Comparison of ENCODE assay signal across 28 mouse cellular contexts in genomic region chr10:40666943-40667342, GRCm38 (mm10). TPM values are rescaled to one million over a fixed set of nuclear protein-coding genes. Genes with fewer than 3 reads are reported as not detected.
"Had no signal": no experiment of that assay in that cellular context is flagged by ENCODE, and none has a peak within 500 bp of the region (broad histone marks: within the 10 kb centered on the region; RNA-seq: fewer than 3 reads in every experiment).

No protein-coding gene starts in this region.

- DNase-seq: gastrocnemius, adult 2 months; gastrocnemius, postnatal 10 days; gastrocnemius, postnatal 25 days; heart, postnatal 10 days; heart, postnatal 4 days; kidney, adult 11 months; kidney, adult 2 months; kidney, adult 9 months; kidney, postnatal 14 days; kidney, postnatal 36 days; layer of hippocampus, adult 9-11 months; layer of hippocampus, postnatal 36 days; left cerebral cortex, postnatal 4 days had no signal

- H3K27me3 ChIP-seq: heart, embryonic 12.5 days; hindbrain, embryonic 12.5 days; kidney, embryonic 15.5 days; limb, embryonic 13.5 days; limb, embryonic 15.5 days had no signal

- H3K4me2 ChIP-seq: heart, embryonic 12.5 days; hindbrain, embryonic 12.5 days; hindbrain, embryonic 14.5 days; kidney, embryonic 15.5 days; limb, embryonic 13.5 days; limb, embryonic 15.5 days; liver, embryonic 12.5 days had no signal

- H3K27ac ChIP-seq: gastrocnemius, adult 2 months; heart, embryonic 10.5 days; hindbrain, embryonic 10.5 days; hindbrain, embryonic 12.5 days; hindbrain, embryonic 14.5 days; kidney, embryonic 15.5 days; kidney, postnatal 0 days; limb, embryonic 13.5 days; limb, embryonic 15.5 days; liver, embryonic 12.5 days; liver, embryonic 14.5 days had no signal

- ATAC-seq: hindbrain, embryonic 16.5 days; intestine, embryonic 16.5 days; liver, embryonic 12.5 days had no signal

- H3K9me3 ChIP-seq: heart, embryonic 10.5 days; hindbrain, embryonic 10.5 days; hindbrain, embryonic 12.5 days; kidney, embryonic 15.5 days; limb, embryonic 13.5 days; limb, embryonic 15.5 days; liver, embryonic 12.5 days had no signal

- H3K4me1 ChIP-seq: heart, embryonic 10.5 days; heart, embryonic 12.5 days; hindbrain, embryonic 10.5 days; hindbrain, embryonic 12.5 days; kidney, embryonic 15.5 days; limb, embryonic 13.5 days; limb, embryonic 15.5 days; liver, embryonic 12.5 days had no signal

- H3K4me3 ChIP-seq: gastrocnemius, adult 2 months; heart, embryonic 10.5 days; heart, embryonic 12.5 days; hindbrain, embryonic 10.5 days; hindbrain, embryonic 12.5 days; kidney, embryonic 15.5 days; limb, embryonic 13.5 days; limb, embryonic 15.5 days; liver, embryonic 12.5 days had no signal

- H3K36me3 ChIP-seq: heart, embryonic 10.5 days; heart, embryonic 12.5 days; hindbrain, embryonic 10.5 days; hindbrain, embryonic 12.5 days; kidney, embryonic 15.5 days; limb, embryonic 13.5 days; limb, embryonic 15.5 days; liver, embryonic 12.5 days had no signal

- H3K9ac ChIP-seq: heart, embryonic 12.5 days; hindbrain, embryonic 12.5 days; hindbrain, embryonic 14.5 days; kidney, embryonic 15.5 days; limb, embryonic 13.5 days; limb, embryonic 15.5 days; liver, embryonic 12.5 days; liver, embryonic 14.5 days had no signal

RNA-seq across cellular contexts. Expression of gene Mettl24, which starts 16.1 kb away (rescaled TPM):
- total RNA-seq: liver, adult 2 months had no signal

RNA-seq across cellular contexts. Expression of gene Ddo, which starts 37.1 kb away (rescaled TPM):
- total RNA-seq: granulocyte monocyte progenitor cell, adult 5-6 weeks had no signal
